Mouse (Mus musculus) layer of hippocampus, adult 2 months (tissue): Measurements from ENCODE around the gene Per2. TPM values are rescaled to one million over a fixed set of nuclear protein-coding genes. Genes with fewer than 3 reads are reported as not detected.

Experiments used
- DNase-seq, 2 experiments: peaks; one replicate each; pipeline ENCODE4 v3.0.0; 2022; ENCODE audit warnings: low spot score in 2 of 2
- H3K27ac ChIP-seq: fragments of 200-600 bp; 2 replicates; pipeline ENCODE4 v1.8.1; 2022
- H3K4me3 ChIP-seq: fragments of 200-600 bp; 2 replicates; pipeline ENCODE4 v1.8.1; 2022; ENCODE audit warnings: mild to moderate bottlenecking
- CTCF ChIP-seq: fragments of 200-600 bp; conservative IDR thresholded peaks from 2 replicates; pipeline ENCODE4 v1.8.1; 2022; ENCODE audit warnings: antibody characterized with exemption, mild to moderate bottlenecking, moderate library complexity
- long read RNA-seq, 2 experiments: library from polyadenylated mRNA; stranded (forward); transcript quantifications; one replicate each; pipeline ENCODE4 v2.0.0; 2021; ENCODE audit warnings: borderline mapping rate in 2 of 2
- total RNA-seq, 2 experiments: library from RNA; stranded (reverse); gene quantifications; 2 replicates each; pipeline ENCODE4 v1.2.3; 2021

Per2 gene
- total RNA-seq = 10 to 100 TPM; 21.2 to 27.5 TPM
- long read RNA-seq, experiment 1, full-length matches to known transcripts = 9 of 21 reads
- long read RNA-seq, experiment 1, partial matches to known transcripts = 8 of 21 reads
- long read RNA-seq, experiment 1, other reads (novel, unspliced or antisense) = 4 of 21 reads
- long read RNA-seq, experiment 2, full-length matches to known transcripts = 12 of 29 reads
- long read RNA-seq, experiment 2, partial matches to known transcripts = 11 of 29 reads
- long read RNA-seq, experiment 2, other reads (novel, unspliced or antisense) = 6 of 29 reads

GRCm38 (mm10) chr1:91459059-91459809 lies at the start of gene Per2:
TSS of gene Per2 (minus strand) at chr1:91459324.
- H3K4me3 ChIP-seq = peak within 1 kb of the TSS; percentile 94
- H3K27ac ChIP-seq = peak within 1 kb of the TSS; percentile 93
- peak; percentile 66 for TF ChIP-seq CTCF
- peak; percentile 98 for DNase-seq

GRCm38 (mm10) chr1:91504615-91505014 lies 45.5 kb upstream of the Per2 start:
- no peak overlapping the region for H3K27ac ChIP-seq
- H3K4me3 ChIP-seq = no peak overlapping the region
- no peak for DNase-seq
- TF ChIP-seq CTCF = no peak

GRCm38 (mm10) chr1:91498579-91498978 lies 39.5 kb upstream of the Per2 start:
- no peak for DNase-seq
- TF ChIP-seq CTCF = no peak
- H3K27ac ChIP-seq = no peak overlapping the region
- H3K4me3 ChIP-seq = no peak overlapping the region

DNA sequence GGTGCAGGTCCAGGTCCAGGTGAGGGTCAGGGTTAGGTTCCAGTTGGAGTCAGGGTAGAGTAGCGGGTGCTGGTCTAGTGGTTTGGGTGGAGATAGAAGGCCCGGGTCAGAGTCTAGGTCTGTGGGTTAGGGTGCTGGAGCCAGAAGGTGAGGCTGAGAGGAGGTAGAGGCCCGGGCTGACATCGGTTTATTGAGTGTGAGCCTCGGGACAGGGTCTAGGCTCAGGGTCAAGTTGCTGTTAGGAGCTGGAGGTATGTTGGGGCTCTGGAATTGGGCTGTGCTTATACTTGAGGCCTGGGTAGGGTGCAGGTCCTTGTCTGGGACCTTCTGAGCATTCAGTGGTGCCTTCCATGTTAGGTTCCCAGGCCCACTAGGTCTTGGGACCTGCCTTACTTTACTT lies 36.2 kb upstream of the Per2 start:
- Histone ChIP-seq H3K27ac (no peak overlapping the region; the same call in 1 of the 2 replicates), H3K4me3 (peak overlapping the region; percentile 98)
- no peak for DNase-seq
- no peak for TF ChIP-seq CTCF

DNA sequence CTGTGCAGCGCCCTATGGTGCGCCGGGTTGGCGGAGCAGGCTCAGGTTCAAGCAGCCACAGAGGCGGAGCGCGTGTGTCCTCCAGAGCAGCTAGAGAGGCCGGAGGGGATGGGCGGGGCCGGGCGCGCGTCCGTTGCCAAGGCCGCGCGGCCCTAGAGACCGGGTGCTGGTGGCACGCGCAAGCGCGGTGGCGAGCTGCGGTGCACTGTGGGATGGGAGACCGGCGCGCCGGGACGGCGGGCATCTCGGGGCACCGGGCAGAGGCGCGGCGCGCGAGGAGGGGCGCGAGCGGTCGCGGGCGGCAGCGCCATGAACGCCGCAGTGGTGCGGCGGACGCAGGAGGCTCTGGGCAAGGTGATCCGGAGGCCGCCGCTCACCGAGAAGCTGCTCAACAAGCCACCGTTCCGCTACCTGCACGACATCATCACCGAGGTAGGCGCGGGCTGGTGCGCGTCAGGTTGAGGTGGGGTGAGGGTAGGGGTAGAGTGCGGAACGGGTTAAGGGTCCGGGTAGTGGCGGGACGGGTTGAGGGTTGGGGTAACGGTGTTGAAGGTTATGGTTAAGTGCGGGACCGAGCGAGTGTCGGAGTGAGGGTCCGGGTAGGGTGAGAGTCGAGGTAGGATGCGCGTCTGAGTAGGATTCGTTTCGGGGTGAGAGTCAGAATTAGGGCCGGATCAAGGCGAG lies 35.5 kb upstream of the Per2 start, which contains the start of gene Traf3ip1:
Traf3ip1 (plus strand) TSS at position 191 of the 684 bp plus-strand sequence.
- no peak; the same call in 1 of the 2 replicates for TF ChIP-seq CTCF
- peak within 1 kb of the TSS; percentile 86 for H3K27ac ChIP-seq
- peak within 1 kb of the TSS; percentile 98 for H3K4me3 ChIP-seq
- DNase-seq = peak; percentile 90 to 92

DNA sequence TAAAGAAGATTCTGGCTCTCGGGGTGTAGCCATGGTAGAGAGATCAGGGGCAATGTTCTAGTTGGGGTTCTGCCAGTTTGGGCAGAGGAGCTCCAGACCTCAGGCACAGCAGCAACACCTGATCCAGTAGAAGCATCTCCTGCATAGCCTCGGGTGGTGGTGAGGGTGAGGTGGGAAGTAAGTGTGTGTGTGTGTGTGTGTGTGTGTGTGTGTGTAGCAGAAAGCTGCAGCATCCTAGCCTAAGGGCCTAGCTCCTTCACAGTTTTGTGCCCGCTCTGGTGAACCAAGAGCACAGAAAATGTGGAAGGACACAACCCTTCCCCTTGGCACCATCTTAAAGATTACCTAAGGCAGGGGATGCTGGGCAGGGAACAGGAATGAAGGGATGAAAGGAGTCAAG lies 34.8 kb upstream of the Per2 start:
- no peak for DNase-seq
- TF ChIP-seq CTCF = no peak
- Histone ChIP-seq H3K27ac (peak overlapping the region; percentile 69), H3K4me3 (peak overlapping the region; percentile 98)

- TF ChIP-seq CTCF = no peak
- DNase-seq = no peak
- H3K27ac ChIP-seq = no peak overlapping the region
- no peak overlapping the region for H3K4me3 ChIP-seq
Observed at GRCm38 (mm10) chr1:91492740-91493139, 33.6 kb upstream of the Per2 start.

DNA sequence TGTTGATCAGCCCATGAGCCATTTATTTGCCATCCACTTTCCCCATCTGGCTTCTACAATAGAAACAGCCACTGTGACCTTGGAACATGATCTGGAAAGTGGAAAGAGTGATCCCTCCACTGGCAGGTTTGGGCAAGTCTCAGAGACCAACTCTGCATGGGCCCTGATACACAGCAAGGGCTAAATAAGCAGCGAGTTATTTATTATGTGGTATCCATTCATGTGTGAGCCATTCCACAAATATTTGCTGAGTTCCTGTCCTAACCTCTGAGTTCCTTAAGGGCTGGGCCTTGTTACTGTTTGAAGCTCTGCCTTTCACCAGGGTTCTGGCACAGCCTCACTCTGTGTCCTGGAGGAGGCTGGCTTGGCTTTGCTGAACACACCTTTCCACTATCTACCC lies 31.2 kb upstream of the Per2 start:
- TF ChIP-seq CTCF = no peak
- DNase-seq = no peak
- H3K27ac ChIP-seq = no peak overlapping the region
- no peak overlapping the region for H3K4me3 ChIP-seq

DNA sequence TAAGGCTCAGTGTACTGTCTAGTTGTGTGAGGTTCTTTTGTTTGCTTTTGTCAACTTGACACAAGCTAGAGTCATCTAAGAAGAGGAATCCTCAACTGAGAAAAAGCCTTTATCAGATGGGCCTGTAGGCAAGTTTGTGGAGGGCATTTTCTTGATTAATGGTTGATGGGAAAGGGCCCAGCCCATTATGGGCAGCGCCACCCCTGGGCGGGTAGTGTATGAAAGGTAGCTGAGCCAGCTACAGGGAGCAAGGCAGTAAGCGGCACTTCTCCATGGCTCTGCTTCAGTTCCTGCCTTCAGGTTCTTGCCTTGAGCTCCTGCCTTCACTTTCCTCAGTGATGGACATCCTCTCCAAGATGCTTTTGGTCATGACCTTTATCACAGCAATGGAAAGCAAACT lies 27.0 kb upstream of the Per2 start:
- TF ChIP-seq CTCF = no peak

DNA sequence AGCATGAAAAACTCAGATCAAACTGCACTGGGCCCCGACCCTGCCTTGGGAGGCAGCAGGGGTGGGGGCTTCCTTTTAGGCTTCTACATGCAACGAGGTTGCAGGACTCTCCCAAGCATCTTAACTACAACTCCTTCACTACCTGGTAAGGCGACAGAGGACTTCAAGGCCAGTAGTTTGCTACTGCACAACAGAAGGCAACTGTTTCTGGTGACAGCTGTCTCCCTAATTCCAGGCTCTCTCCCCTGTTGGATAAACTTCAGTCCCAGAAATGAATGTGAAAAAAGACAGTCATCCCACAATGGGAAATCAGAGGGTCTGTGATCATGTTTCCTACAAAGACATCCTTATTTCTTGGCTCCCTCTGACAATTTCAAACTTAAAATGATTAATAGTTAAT lies 26.3 kb upstream of the Per2 start:
- no peak for DNase-seq
- Histone ChIP-seq H3K27ac (no peak overlapping the region), H3K4me3 (no peak overlapping the region)
- no peak for TF ChIP-seq CTCF

More for the DNA sequence above, 27.0 kb upstream of the Per2 start:
- no peak for DNase-seq
- H3K4me3 ChIP-seq = no peak overlapping the region
- H3K27ac ChIP-seq = no peak overlapping the region

GRCm38 (mm10) chr1:91484011-91484346 lies 24.9 kb upstream of the Per2 start:
- no peak for DNase-seq
- no peak for TF ChIP-seq CTCF
- Histone ChIP-seq H3K27ac (no peak overlapping the region), H3K4me3 (no peak overlapping the region)

- peak; percentile 60 to 88 for DNase-seq
- Histone ChIP-seq H3K4me3 (no peak overlapping the region), H3K27ac (no peak overlapping the region)
- peak; percentile 93 for TF ChIP-seq CTCF
Observed at GRCm38 (mm10) chr1:91483304-91484010, 24.3 kb upstream of the Per2 start.

DNA sequence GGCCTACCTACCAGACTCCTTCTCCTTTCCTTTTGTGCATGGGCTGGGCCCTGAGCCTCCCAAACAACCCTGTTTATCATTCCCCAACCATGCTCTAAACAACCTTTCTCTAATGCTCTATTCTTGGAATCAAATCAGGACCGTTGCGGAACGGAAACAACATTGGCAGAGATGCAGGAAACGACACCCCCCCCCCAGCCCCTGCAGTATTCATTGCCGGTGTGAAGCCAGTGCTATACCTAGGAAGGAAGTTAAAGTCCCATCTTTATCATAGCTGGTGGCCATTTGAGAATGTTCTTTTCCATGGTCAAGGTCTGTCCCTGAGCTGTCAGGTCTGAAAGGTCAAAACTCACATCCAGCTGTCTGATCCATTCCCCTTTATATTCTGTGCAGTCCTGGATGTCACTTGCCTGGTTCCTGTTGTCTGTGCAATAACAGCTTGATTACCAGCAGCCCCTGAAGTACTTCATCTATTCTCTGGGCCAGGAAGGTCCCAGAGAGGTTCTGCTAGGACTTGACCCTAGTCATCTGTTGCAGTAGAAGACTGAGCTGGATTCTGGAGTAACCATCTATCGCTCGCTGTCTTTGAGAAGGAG lies 23.6 kb upstream of the Per2 start:
- Histone ChIP-seq H3K27ac (no peak overlapping the region), H3K4me3 (no peak overlapping the region)
- no peak for DNase-seq
- TF ChIP-seq CTCF = no peak
